Mouse (Mus musculus) bone marrow macrophage, adult 2 months (primary cell): ENCODE measurements at regions not wholly inside any gene's neighbourhood (a gene's known extent, or its start where the extent isn't known, plus 50 kb on each side); places are given as distances from the start of the nearest gene placed in this dataset.

Experiments
- H3K27ac ChIP-seq: 2 replicates; pipeline ENCODE4 v1.5.1; 2012; ENCODE audit warnings: low read depth, low read length; ENCODE audit not compliant: insufficient read depth
- H3K4me1 ChIP-seq: 2 replicates; pipeline ENCODE4 v1.6.1; 2012; ENCODE audit warnings: low read length; ENCODE audit not compliant: control insufficient read depth, insufficient read depth
- H3K4me3 ChIP-seq: 2 replicates; pipeline ENCODE4 v1.5.1; 2012; ENCODE audit warnings: mild to moderate bottlenecking, low read length, moderate library complexity; ENCODE audit not compliant: insufficient read depth
- CTCF ChIP-seq: IDR thresholded peaks from 2 replicates; pipeline ENCODE4 v1.5.1; 2012; ENCODE audit warnings: low read depth, mild to moderate bottlenecking, low read length, moderate library complexity
- POLR2A ChIP-seq: IDR thresholded peaks from 2 replicates; pipeline ENCODE4 v1.6.1; 2012; ENCODE audit warnings: mild to moderate bottlenecking, low read depth, low read length, borderline replicate concordance

DNA sequence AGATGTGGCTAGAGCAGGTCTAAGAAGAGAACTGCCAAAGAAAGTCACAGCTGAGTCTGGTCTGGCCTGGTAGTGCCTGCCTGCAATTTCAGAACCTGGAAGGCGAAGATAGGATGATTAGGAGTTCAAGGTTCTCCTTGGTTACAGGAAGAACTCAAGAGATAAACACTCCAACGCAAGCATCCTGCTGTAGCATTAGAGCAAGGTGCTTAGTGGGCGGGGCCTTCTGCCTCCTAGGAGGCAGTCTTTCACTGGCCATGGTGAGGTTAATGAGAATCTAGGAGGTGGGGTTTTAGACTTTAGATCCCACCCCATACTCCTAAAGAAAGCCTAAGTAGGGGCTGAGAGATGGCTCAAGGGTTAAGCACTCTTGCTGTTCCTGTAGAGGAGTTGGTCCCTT, 120.8 kb downstream of the Gm10260 start:
- Histone ChIP-seq H3K4me1 (peaks cover 2% of the 10 kb centered on the region), H3K27ac (no peak overlapping the region), H3K4me3 (no peak overlapping the region)
- TF ChIP-seq POLR2A (no peak), CTCF (no peak)

DNA sequence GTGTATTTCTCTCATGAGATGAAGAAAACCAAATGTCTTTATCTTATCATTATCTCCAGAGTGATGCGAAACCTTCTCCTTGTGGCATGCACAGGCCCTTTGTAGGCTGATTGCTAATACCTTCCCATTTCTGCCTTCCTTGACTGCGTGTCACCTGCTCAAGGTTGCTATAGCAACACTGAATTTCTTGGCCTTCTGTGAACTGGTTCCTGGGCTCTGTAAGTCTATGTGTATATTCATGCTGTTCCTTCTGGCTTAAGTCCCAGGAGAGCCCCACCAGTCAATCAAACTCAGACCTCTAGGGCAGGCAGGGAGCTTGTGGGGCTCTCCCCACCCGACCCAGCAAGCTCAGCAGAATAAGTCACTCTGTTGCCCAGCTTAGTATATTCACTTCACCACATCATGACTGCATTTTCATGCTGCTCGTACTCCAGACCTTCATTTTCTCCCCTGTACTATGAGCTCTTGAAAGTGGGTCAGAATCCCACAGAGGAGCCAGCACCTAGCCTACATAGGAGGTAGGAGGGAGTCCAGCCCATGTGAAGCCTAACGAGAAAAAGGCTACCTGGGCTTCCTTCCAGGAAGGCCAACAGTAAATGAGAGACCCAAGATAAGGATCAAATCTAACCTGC, 121.9 kb downstream of the Gm10260 start:
- H3K4me3 ChIP-seq = no peak overlapping the region
- no peak overlapping the region for H3K27ac ChIP-seq
- TF ChIP-seq CTCF (no peak), POLR2A (no peak)
- H3K4me1 ChIP-seq = peaks cover 9% of the 10 kb centered on the region

DNA sequence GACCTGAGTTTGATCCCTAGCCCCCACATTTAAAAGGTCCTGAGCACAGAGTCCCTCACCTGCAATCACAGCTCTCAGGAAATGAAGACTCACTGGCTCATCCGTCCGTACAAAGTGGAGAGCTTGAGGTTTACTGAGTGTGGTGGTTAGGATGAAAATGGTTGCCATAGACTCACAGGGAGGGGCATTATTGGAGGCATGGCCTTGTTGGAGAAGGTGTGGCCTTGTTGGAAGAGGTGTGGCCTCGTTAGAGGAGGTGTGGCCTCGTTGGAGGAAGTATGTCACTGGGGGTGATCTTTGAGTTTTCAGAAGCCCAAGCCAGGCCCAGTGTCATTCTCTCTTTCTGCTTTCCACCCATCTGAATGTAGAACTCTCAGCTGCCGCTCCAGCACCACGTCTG, 122.9 kb downstream of the Gm10260 start:
- no peak for TF ChIP-seq CTCF
- no peak for TF ChIP-seq POLR2A
- H3K4me3 ChIP-seq = no peak overlapping the region
- peaks cover 17% of the 10 kb centered on the region for H3K4me1 ChIP-seq
- H3K27ac ChIP-seq = no peak overlapping the region

DNA sequence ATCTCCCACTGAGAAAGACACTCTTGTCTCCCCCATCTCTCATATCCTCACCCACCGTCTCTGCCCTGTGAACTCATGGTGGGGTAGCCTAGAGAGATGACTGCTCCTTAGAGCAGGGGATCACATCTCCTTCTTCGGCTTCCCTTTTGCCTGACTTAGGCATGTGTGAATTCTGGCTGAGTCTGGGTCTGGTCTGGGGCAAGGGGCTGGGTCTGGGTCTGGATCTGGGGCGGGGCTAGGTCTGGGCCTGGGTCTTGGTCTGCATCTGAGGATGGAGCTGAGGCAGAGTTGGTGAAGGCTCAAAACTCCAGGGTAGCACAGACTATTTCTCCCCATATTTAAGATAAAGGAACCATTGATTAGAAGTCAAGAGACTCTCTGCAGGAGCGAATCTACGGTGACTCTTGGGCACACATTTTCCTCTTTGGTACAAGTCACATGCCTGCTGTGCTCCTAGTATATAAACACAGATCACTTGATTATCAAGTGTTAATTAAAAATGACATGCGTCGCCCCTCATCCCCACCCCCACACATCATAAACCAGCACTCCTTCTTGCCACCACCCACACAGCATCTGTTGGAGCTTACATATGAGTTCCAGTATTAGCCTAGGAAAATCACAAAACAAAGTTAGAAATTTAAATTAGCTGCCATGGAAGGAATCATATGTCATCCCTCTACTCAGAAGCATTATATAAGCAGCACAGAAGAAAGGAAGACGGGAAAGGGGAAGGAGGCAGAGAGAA, 126.2 kb downstream of the Gm10260 start:
- H3K4me3 ChIP-seq = no peak overlapping the region
- H3K27ac ChIP-seq = no peak overlapping the region
- TF ChIP-seq POLR2A = no peak
- no peak for TF ChIP-seq CTCF
- peaks cover 17% of the 10 kb centered on the region for H3K4me1 ChIP-seq

DNA sequence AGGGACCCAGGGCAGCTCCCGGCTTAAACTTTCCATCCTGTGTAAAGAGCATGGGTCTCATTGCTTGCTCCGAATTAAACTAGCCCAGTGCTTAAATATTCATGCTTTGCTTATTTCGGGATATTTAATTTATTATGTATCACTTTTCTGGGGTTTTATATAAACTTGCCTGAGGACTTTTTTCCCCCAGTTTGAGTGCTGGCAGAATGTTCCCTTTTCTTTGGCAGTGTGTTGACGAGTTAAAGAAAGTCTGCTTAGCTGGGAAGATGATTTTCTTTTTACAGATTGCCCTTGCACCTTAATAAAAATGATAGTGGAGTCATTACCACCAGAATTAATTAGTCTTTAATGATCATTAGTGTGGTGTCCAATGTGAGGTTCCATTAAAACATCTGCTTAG, 126.9 kb downstream of the Gm10260 start:
- TF ChIP-seq CTCF (no peak), POLR2A (no peak)
- Histone ChIP-seq H3K27ac (no peak overlapping the region), H3K4me3 (no peak overlapping the region), H3K4me1 (peaks cover 17% of the 10 kb centered on the region)

DNA sequence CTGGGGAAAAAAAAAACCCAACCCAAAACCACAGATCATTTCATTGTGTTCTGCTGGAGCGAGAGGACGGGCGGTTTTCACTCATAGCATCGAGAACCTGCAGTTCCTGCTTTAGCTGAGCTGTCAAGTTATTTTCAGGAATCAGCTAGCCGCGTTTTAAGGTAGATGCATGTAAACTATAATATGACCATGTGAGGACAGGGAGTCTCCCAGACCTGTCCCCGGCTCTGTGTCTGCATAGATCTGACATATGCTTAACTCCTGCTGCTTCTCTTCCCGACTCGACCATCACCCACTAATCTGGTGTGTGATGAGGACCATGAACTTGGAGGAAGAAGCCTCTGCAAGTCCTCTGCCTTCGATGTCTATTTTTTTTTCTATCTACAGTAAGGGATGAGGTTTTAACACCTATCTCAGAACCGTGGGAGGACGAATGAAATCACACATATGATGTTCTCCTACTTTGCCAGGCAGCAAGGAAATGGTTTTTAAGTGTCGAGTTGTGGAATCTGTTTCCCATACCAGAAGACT, 128.5 kb downstream of the Gm10260 start:
- H3K4me3 ChIP-seq = no peak overlapping the region
- H3K4me1 ChIP-seq = peaks cover 24% of the 10 kb centered on the region
- no peak overlapping the region for H3K27ac ChIP-seq
- TF ChIP-seq POLR2A = no peak
- no peak for TF ChIP-seq CTCF

DNA sequence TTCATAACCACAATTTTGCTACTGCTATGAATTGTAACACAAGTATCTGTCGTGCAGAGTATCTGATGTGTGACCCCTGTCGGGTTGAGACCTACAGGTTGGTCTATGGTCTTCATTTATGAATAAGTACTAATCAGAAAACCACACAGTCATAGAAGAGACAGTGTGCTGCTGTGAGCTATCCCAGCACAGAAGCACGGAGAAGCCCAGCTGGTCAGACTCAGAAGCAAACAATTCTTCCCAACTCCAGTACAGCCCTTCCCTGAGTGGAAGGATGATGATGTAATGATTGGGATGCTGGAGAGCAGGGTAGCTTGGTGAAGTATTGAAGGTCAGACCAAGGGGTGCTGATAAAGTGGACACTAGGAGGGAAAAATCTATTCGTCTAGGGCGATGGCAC, 129.5 kb downstream of the Gm10260 start:
- TF ChIP-seq POLR2A = no peak
- TF ChIP-seq CTCF = no peak

DNA sequence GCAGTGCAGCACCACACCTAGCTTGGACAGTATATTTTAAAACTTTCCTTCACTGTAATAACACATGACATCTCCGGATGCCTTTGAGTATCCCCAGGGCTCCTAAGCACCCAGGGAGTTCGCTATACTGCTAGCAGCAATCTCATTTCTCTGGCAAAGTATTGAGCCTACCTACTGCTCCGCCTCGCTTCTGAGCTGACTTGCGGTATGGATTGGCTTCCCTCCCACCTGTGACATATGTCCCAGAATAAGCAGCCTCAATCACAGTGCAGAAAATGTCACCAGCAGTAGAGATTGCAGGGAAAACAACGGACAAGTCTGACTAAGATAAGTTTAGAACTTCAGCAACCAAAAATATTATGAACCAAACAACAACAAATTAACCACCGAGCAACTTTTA, 131.8 kb downstream of the Gm10260 start:
- peaks cover 16% of the 10 kb centered on the region for H3K4me1 ChIP-seq
- no peak for TF ChIP-seq CTCF
- no peak for TF ChIP-seq POLR2A
- no peak overlapping the region for H3K27ac ChIP-seq
- no peak overlapping the region for H3K4me3 ChIP-seq

More for the DNA sequence above, 129.5 kb downstream of the Gm10260 start:
- no peak overlapping the region for H3K4me3 ChIP-seq
- H3K27ac ChIP-seq = no peak overlapping the region
- peaks cover 24% of the 10 kb centered on the region for H3K4me1 ChIP-seq

DNA sequence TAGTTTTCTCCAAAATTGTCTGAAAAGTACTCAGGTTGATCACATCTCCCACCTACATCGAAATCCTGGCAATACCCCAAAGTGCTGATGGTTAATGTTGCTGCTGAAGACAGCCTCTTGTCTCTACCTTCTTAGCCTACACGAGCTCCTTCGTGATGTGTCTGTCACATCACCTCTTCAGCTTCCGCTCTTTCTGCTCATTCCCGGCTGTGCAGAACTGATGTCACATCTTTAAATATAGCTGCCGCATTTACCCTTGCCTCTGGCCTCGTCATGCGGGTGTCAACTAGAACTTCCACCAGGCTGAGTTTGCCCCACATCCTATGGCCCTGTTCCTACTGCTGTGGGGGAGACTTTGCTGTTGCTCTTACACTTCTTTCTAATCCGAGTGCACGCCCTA, 133.2 kb downstream of the Gm10260 start:
- TF ChIP-seq POLR2A (no peak), CTCF (no peak)
- Histone ChIP-seq H3K4me3 (no peak overlapping the region), H3K4me1 (peaks cover 7% of the 10 kb centered on the region; the same call in 1 of the 2 replicates)

DNA sequence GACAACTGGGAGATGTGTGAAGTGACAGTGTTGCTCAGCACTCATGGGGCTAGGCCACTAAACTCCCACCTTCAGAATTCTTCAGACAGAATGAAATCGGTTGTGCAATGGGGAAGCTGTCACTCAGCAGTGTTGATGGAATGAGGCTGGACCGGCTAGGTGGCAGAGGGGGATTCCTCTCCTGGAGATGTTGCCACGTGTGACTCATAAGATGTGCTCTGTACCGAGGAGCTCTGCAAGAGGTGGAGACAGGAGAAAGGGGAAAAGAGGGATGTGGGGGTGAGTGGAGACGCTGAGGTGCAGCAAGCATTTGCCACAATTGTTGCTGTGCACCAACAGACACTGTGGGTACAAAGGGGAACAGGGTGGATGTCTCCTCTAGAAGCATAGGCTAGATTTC, 133.6 kb downstream of the Gm10260 start:
- Histone ChIP-seq H3K4me1 (peaks cover 7% of the 10 kb centered on the region; the same call in 1 of the 2 replicates), H3K27ac (no peak overlapping the region), H3K4me3 (no peak overlapping the region)
- no peak for TF ChIP-seq CTCF
- TF ChIP-seq POLR2A = no peak

More for the DNA sequence above, 133.2 kb downstream of the Gm10260 start:
- no peak overlapping the region for H3K27ac ChIP-seq

DNA sequence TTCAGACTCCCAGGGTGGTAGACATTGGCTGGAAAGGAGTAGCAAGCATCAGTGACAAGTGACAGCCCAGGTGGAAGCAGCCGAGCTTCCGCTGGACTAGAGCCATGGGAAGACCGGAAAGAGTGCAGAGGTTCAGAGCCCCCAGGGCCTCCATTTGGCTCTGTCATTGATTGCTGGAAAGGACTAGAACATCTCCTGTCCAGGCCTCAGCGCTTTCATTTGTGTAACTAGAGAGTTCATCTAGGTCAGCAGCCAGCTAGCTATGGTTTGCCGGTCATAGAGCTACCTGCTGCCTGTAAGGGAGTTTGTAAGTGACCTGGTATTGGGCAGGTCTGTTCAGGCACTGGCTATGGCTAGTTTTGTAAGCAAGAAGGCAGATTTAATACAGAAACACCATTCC, 134.3 kb downstream of the Gm10260 start:
- TF ChIP-seq CTCF (no peak), POLR2A (no peak)
- Histone ChIP-seq H3K4me3 (no peak overlapping the region), H3K27ac (no peak overlapping the region), H3K4me1 (peaks cover 7% of the 10 kb centered on the region; the same call in 1 of the 2 replicates)
